Mouse (Mus musculus): ENCODE measurements at regions not wholly inside any gene's neighbourhood (a gene's known extent, or its start where the extent isn't known, plus 50 kb on each side); places are given as distances from the start of the nearest gene placed in this dataset.
"Not testable (repeated sequence)": the region's sequence is repeated elsewhere in the genome, so short reads cannot be mapped to it uniquely, and the experiment has no call there.

DNA sequence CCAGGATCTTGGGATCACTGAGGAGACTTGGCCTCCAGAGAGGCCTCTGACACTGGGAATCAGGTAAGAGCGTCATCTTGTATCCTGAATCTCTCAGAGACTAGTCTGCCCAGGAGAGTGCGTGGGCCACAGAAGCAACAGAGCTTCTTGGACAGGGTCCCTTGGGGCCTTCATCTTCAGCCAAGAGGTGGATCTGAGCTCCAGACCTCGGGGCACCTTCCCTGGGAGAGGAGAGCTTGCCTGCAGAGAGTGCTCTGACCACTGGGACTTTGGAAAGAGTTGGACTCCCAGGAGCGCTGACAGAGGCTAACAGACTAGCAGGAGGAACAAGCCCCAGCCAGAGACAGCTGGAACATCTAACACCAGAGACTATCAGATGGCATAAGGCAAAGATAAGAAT lies 73.9 kb upstream of the Gm15319 start:
- ATAC-seq (replicated peaks in 1 of 2; ENCODE audit: insufficient read depth in 1 of 2, low FRiP score in 2 of 2, low TSS enrichment in 1 of 2, low read depth in 1 of 2, poor library complexity in 2 of 2, severe bottlenecking in 2 of 2), result not testable (repeated sequence)

GRCm38 (mm10) chr8:20433236-20433635 lies 70.2 kb upstream of the Gm15319 start:
- not testable (repeated sequence) for ATAC-seq (replicated peaks in 1 of 2; ENCODE audit: insufficient read depth in 1 of 2, low FRiP score in 2 of 2, low TSS enrichment in 1 of 2, low read depth in 1 of 2, poor library complexity in 2 of 2, severe bottlenecking in 2 of 2)

DNA sequence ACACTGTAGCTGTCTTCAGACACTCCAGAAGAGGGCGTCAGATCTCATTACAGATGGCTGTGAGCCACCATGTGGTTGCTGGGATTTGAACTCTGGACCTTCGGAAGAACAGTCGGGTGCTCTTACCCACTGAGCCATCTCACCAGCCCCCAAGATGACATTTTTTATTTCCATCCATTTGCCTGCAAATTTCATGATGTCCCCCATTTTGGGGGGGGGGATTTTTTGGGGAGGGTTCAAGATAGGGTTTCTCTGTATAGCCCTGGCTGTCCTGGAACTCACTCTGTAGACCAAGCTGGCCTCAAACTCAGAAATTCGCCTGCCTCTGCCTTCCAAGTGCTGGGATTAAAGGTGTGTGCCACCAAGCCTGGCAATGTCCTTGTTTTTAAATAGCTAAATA lies 66.5 kb upstream of the Gm15319 start:
- ATAC-seq (replicated peaks in 1 of 2; ENCODE audit: insufficient read depth in 1 of 2, low FRiP score in 2 of 2, low TSS enrichment in 1 of 2, low read depth in 1 of 2, poor library complexity in 2 of 2, severe bottlenecking in 2 of 2), result not testable (repeated sequence)

DNA sequence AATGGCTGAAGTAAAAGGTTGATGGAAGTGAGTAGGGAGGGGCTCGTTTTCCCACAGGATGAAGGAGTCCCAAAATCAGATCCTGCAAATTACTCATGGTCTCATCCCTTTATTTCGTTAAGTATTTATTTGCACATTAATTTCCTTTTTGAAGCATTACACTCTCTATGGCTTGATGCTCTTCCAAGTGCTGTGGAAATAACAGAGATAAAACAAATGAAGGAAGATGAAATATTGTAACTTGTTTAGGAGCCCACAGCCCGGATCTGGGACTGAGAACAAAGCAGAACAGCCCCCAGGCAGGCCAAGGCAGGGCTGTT lies 61.9 kb upstream of the Gm15319 start:
- not testable (repeated sequence) for ATAC-seq (replicated peaks in 1 of 2; ENCODE audit: insufficient read depth in 1 of 2, low FRiP score in 2 of 2, low TSS enrichment in 1 of 2, low read depth in 1 of 2, poor library complexity in 2 of 2, severe bottlenecking in 2 of 2)

GRCm38 (mm10) chr8:20424104-20424902 lies 61.3 kb upstream of the Gm15319 start:
- peak; percentile 100 for ATAC-seq (replicated peaks in 1 of 2; ENCODE audit: insufficient read depth in 1 of 2, low FRiP score in 2 of 2, low TSS enrichment in 1 of 2, low read depth in 1 of 2, poor library complexity in 2 of 2, severe bottlenecking in 2 of 2)

- not testable (repeated sequence) for ATAC-seq (replicated peaks in 1 of 2; ENCODE audit: insufficient read depth in 1 of 2, low FRiP score in 2 of 2, low TSS enrichment in 1 of 2, low read depth in 1 of 2, poor library complexity in 2 of 2, severe bottlenecking in 2 of 2)
These were observed 57.8 kb upstream of the Gm15319 start for GRCm38 (mm10) chr8:20420807-20421206.

Data from hematopoietic stem cell, adult 5-6 weeks (primary cell).